Mouse (Mus musculus) megakaryocyte, embryonic 14.5 days (primary cell): ENCODE measurements around the gene Lix1l.

Experiments used
- FLI1 ChIP-seq: IDR thresholded peaks from 2 replicates; pipeline ENCODE4 v1.6.1; 2012; ENCODE audit warnings: low read length, inconsistent platforms, mixed read lengths
- GATA1 ChIP-seq: IDR thresholded peaks from 3 replicates; pipeline ENCODE4 v1.6.1; 2012; ENCODE audit warnings: mixed read lengths, low read length, inconsistent platforms, borderline replicate concordance

GRCm38 (mm10) chr3:96551203-96551602 lies 49.7 kb upstream of the Lix1l start:
- TF ChIP-seq GATA1 (no peak), FLI1 (no peak)
